Mouse (Mus musculus): Measurements from ENCODE around the gene Nol10. TPM values are rescaled to one million over a fixed set of nuclear protein-coding genes. Genes with fewer than 3 reads are reported as not detected.
"Not testable (repeated sequence)": the region's sequence is repeated elsewhere in the genome, so short reads cannot be mapped to it uniquely, and the experiment has no call there.

Gene Nol10
- total and polyA plus RNA-seq, 2 experiments from 2014 or later: 2.2 to 7.6 TPM

GRCm38 (mm10) chr12:17466791-17467190 lies 118.5 kb downstream of the Nol10 start:
- no peak overlapping the region for H3K9ac ChIP-seq (replicated peaks; ENCODE audit: low read depth, low read length)
- H3K4me2 ChIP-seq (ENCODE audit: low read depth, low read length): no peak overlapping the region
- TF ChIP-seq EP300 (IDR thresholded peaks at IDR 0.05; ENCODE audit: low read depth): no peak
- no peak for TF ChIP-seq CTCF (IDR thresholded peaks at IDR 0.05; ENCODE audit: low read depth)
- 61% methylated on average over 4 of the region's 4 CpGs for WGBS
- no peaks in the 10 kb centered on the region for H3K36me3 ChIP-seq (replicated peaks; ENCODE audit: control insufficient read depth, insufficient read depth, low read length)
- H3K4me1 ChIP-seq (ENCODE audit: control insufficient read depth, insufficient read depth): 0 out of 2 replicates have a peak, but pooled peaks cover 6% of the 10 kb centered on the region
- no peak overlapping the region for H3K4me3 ChIP-seq (ENCODE audit: low read depth, low read length)
- no peaks in the 10 kb centered on the region for H3K9me3 ChIP-seq (replicated peaks; ENCODE audit: control insufficient read depth, low read length)
- no peaks in the 10 kb centered on the region for H3K27me3 ChIP-seq (ENCODE audit: control insufficient read depth, insufficient read depth, low read length)
- H3K27ac ChIP-seq (ENCODE audit: low read depth): no peak overlapping the region
- no peak for DNase-seq (ENCODE audit: low spot score)
- no peak for ATAC-seq (ENCODE audit: insufficient read depth, low read depth)

- peak; percentile 26 for DNase-seq (ENCODE audit: low spot score)
- 22% methylated on average over 3 of the region's 3 CpGs for WGBS
- TF ChIP-seq CTCF (IDR thresholded peaks at IDR 0.05; ENCODE audit: low read depth) (no peak), EP300 (IDR thresholded peaks at IDR 0.05; ENCODE audit: low read depth) (no peak)
- Histone ChIP-seq H3K4me1 (ENCODE audit: control insufficient read depth, insufficient read depth) (0 out of 2 replicates have a peak, but pooled peaks cover 6% of the 10 kb centered on the region), H3K4me2 (ENCODE audit: low read depth, low read length) (no peak overlapping the region), H3K36me3 (replicated peaks; ENCODE audit: control insufficient read depth, insufficient read depth, low read length) (no peaks in the 10 kb centered on the region), H3K27ac (ENCODE audit: low read depth) (no peak overlapping the region), H3K27me3 (ENCODE audit: control insufficient read depth, insufficient read depth, low read length) (no peaks in the 10 kb centered on the region), H3K4me3 (ENCODE audit: low read depth, low read length) (no peak overlapping the region), H3K9ac (replicated peaks; ENCODE audit: low read depth, low read length) (no peak overlapping the region), H3K9me3 (replicated peaks; ENCODE audit: control insufficient read depth, low read length) (no peaks in the 10 kb centered on the region)
- ATAC-seq (ENCODE audit: insufficient read depth, low read depth): peak; percentile 70
Measured at GRCm38 (mm10) chr12:17468359-17468758, 120.1 kb downstream of the Nol10 start.

- DNase-seq (ENCODE audit: low spot score) (no peak), ATAC-seq (ENCODE audit: insufficient read depth, low read depth) (no peak; the same call in 1 of the 2 replicates)
- Histone ChIP-seq H3K27ac (ENCODE audit: low read depth) (no peak overlapping the region), H3K27me3 (ENCODE audit: control insufficient read depth, insufficient read depth, low read length) (no peaks in the 10 kb centered on the region), H3K4me2 (ENCODE audit: low read depth, low read length) (no peak overlapping the region), H3K4me3 (ENCODE audit: low read depth, low read length) (no peak overlapping the region), H3K9ac (replicated peaks; ENCODE audit: low read depth, low read length) (no peak overlapping the region), H3K36me3 (replicated peaks; ENCODE audit: control insufficient read depth, insufficient read depth, low read length) (no peaks in the 10 kb centered on the region), H3K4me1 (ENCODE audit: control insufficient read depth, insufficient read depth) (0 out of 2 replicates have a peak, but pooled peaks cover 6% of the 10 kb centered on the region), H3K9me3 (replicated peaks; ENCODE audit: control insufficient read depth, low read length) (no peaks in the 10 kb centered on the region)
- TF ChIP-seq CTCF (IDR thresholded peaks at IDR 0.05; ENCODE audit: low read depth): no peak
- TF ChIP-seq EP300 (IDR thresholded peaks at IDR 0.05; ENCODE audit: low read depth): no peak
- WGBS: 70% methylated on average over 7 of the region's 7 CpGs
Measured at GRCm38 (mm10) chr12:17469869-17470268, 121.6 kb downstream of the Nol10 start.

GRCm38 (mm10) chr12:17470528-17470927 lies 122.3 kb downstream of the Nol10 start:
- H3K4me1 ChIP-seq (ENCODE audit: control insufficient read depth, insufficient read depth); H3K9me3 ChIP-seq (replicated peaks; ENCODE audit: control insufficient read depth, low read length); H3K4me2 ChIP-seq (ENCODE audit: low read depth, low read length); H3K27ac ChIP-seq (ENCODE audit: low read depth); H3K36me3 ChIP-seq (replicated peaks; ENCODE audit: control insufficient read depth, insufficient read depth, low read length); DNase-seq (ENCODE audit: low spot score); ATAC-seq (ENCODE audit: insufficient read depth, low read depth); H3K4me3 ChIP-seq (ENCODE audit: low read depth, low read length); H3K9ac ChIP-seq (replicated peaks; ENCODE audit: low read depth, low read length); H3K27me3 ChIP-seq (ENCODE audit: control insufficient read depth, insufficient read depth, low read length): not testable (repeated sequence)

- TF ChIP-seq CTCF (IDR thresholded peaks at IDR 0.05; ENCODE audit: low read depth) (no peak), EP300 (IDR thresholded peaks at IDR 0.05; ENCODE audit: low read depth) (no peak)
- H3K4me2 ChIP-seq (ENCODE audit: low read depth, low read length): no peak overlapping the region
- DNase-seq (ENCODE audit: low spot score) (no peak), ATAC-seq (ENCODE audit: insufficient read depth, low read depth) (no peak)
- no peaks in the 10 kb centered on the region for H3K36me3 ChIP-seq (replicated peaks; ENCODE audit: control insufficient read depth, insufficient read depth, low read length)
- no peaks in the 10 kb centered on the region for H3K27me3 ChIP-seq (ENCODE audit: control insufficient read depth, insufficient read depth, low read length)
- H3K4me1 ChIP-seq (ENCODE audit: control insufficient read depth, insufficient read depth): 0 out of 2 replicates have a peak, but pooled peaks cover 6% of the 10 kb centered on the region
- H3K9ac ChIP-seq (replicated peaks; ENCODE audit: low read depth, low read length): no peak overlapping the region
- no peaks in the 10 kb centered on the region for H3K9me3 ChIP-seq (replicated peaks; ENCODE audit: control insufficient read depth, low read length)
- 61% methylated on average over 1 of the region's 1 CpGs for WGBS
- H3K27ac ChIP-seq (ENCODE audit: low read depth): no peak overlapping the region
- no peak overlapping the region for H3K4me3 ChIP-seq (ENCODE audit: low read depth, low read length)
Measured at GRCm38 (mm10) chr12:17471405-17471804, 123.1 kb downstream of the Nol10 start.

- no peak for DNase-seq (ENCODE audit: low spot score)
- ATAC-seq (ENCODE audit: insufficient read depth, low read depth): no peak
- no peak overlapping the region for H3K4me3 ChIP-seq (ENCODE audit: low read depth, low read length)
- no peaks in the 10 kb centered on the region for H3K36me3 ChIP-seq (replicated peaks; ENCODE audit: control insufficient read depth, insufficient read depth, low read length)
- H3K27me3 ChIP-seq (ENCODE audit: control insufficient read depth, insufficient read depth, low read length): no peaks in the 10 kb centered on the region
- WGBS: 88% methylated on average over 3 of the region's 3 CpGs
- no peaks in the 10 kb centered on the region for H3K4me1 ChIP-seq (ENCODE audit: control insufficient read depth, insufficient read depth)
- TF ChIP-seq EP300 (IDR thresholded peaks at IDR 0.05; ENCODE audit: low read depth) (no peak), CTCF (IDR thresholded peaks at IDR 0.05; ENCODE audit: low read depth) (no peak)
- no peak overlapping the region for H3K27ac ChIP-seq (ENCODE audit: low read depth)
- H3K4me2 ChIP-seq (ENCODE audit: low read depth, low read length): no peak overlapping the region
- H3K9ac ChIP-seq (replicated peaks; ENCODE audit: low read depth, low read length): no peak overlapping the region
- no peaks in the 10 kb centered on the region for H3K9me3 ChIP-seq (replicated peaks; ENCODE audit: control insufficient read depth, low read length)
Measured at GRCm38 (mm10) chr12:17473128-17473527, 124.9 kb downstream of the Nol10 start.

Measured in heart, postnatal 0 days (tissue).